Mouse (Mus musculus): ENCODE data around the gene Gdf9.

- TF ChIP-seq GATA1 (IDR thresholded peaks at IDR 0.05; ENCODE audit: borderline replicate concordance, low read length) (no peak), FLI1 (IDR thresholded peaks at IDR 0.05; ENCODE audit: low read length) (no peak)
Observed at GRCm38 (mm10) chr11:53424826-53425225, 6.0 kb upstream of the Gdf9 start.
